12 mouse cellular contexts compared by ENCODE assay signal in genomic region chr6:84867114-84867513, GRCm38 (mm10).
A peak's percentile ranks its signal among the peaks of the same experiment; 100 is the strongest.
DNase-seq lines count a peak whose midpoint lies in the region; ATAC-seq and TF ChIP-seq lines count a peak whose summit lies in the region.
"Had no signal": no experiment of that assay in that cellular context is flagged by ENCODE, and none has a peak within 500 bp of the region (broad histone marks: within the 10 kb centered on the region; RNA-seq: fewer than 3 reads in every experiment).

No protein-coding gene starts in this region.

- peak; percentile 21 for DNase-seq in lung, postnatal 36 days
- DNase-seq in lung, adult 2 months: no peak
- peak; percentile 75 for DNase-seq in embryo, embryonic 10.5 days (ENCODE audit: low spot score)
- no peak for DNase-seq in liver
- DNase-seq in testis, postnatal 14 days (ENCODE audit: low spot score): no peak
- DNase-seq: cerebellum, adult 9-10 months; gastrocnemius, adult 2 months; thymus, postnatal 14 days had no signal

- H3K27ac ChIP-seq in hindbrain, embryonic 12.5 days: 0 out of 2 replicates have a peak overlapping the region, but pooled peaks have one; percentile 17
- H3K27ac ChIP-seq in neural tube, embryonic 15.5 days (replicated peaks): 0 out of 2 replicates have a peak overlapping the region, but pooled peaks have one; percentile 23
- H3K27ac ChIP-seq: gastrocnemius, adult 2 months; lung, embryonic 15.5 days had no signal

- H3K4me2 ChIP-seq in hindbrain, embryonic 12.5 days (replicated peaks): no peak overlapping the region
- no peak overlapping the region for H3K4me2 ChIP-seq in neural tube, embryonic 15.5 days
- H3K4me2 ChIP-seq: lung, embryonic 15.5 days had no signal

- TF ChIP-seq CTCF in lung, adult 2 months (IDR thresholded peaks at IDR 0.05; ENCODE audit: insufficient read depth, low read length): no peak

- peaks cover 2% of the 10 kb centered on the region for H3K4me1 ChIP-seq in lung, adult 2 months (ENCODE audit: control insufficient read depth, insufficient read depth, low read length)
- H3K4me1 ChIP-seq in hindbrain, embryonic 12.5 days: peaks cover 14% of the 10 kb centered on the region
- peaks cover 9% of the 10 kb centered on the region for H3K4me1 ChIP-seq in neural tube, embryonic 15.5 days

- no peak overlapping the region for H3K4me3 ChIP-seq in lung, adult 2 months (replicated peaks; ENCODE audit: extremely low read depth, low read depth, low read length)
- no peak overlapping the region for H3K4me3 ChIP-seq in hindbrain, embryonic 12.5 days
- H3K4me3 ChIP-seq in neural tube, embryonic 15.5 days (replicated peaks): no peak overlapping the region
- H3K4me3 ChIP-seq: gastrocnemius, adult 2 months; lung, embryonic 15.5 days had no signal

- no peak overlapping the region for H3K9ac ChIP-seq in hindbrain, embryonic 12.5 days
- H3K9ac ChIP-seq in neural tube, embryonic 15.5 days (replicated peaks): no peak overlapping the region
- H3K9ac ChIP-seq: lung, embryonic 15.5 days had no signal

- 41% methylated on average over 4 of the region's 4 CpGs for WGBS in lung, adult 2 months
- 14% methylated on average over 4 of the region's 4 CpGs for WGBS in hindbrain, embryonic 12.5 days
- WGBS in neural tube, embryonic 15.5 days: 10% methylated on average over 4 of the region's 4 CpGs

- H3K36me3 ChIP-seq in hindbrain, embryonic 12.5 days: no peaks in the 10 kb centered on the region
- H3K36me3 ChIP-seq in neural tube, embryonic 15.5 days: no peaks in the 10 kb centered on the region
- H3K36me3 ChIP-seq: lung, embryonic 15.5 days had no signal

- H3K27me3 ChIP-seq in hindbrain, embryonic 12.5 days: no peaks in the 10 kb centered on the region
- H3K27me3 ChIP-seq in neural tube, embryonic 15.5 days (replicated peaks): no peaks in the 10 kb centered on the region
- H3K27me3 ChIP-seq: lung, embryonic 15.5 days had no signal

- ATAC-seq in hindbrain, embryonic 12.5 days (ENCODE audit: low FRiP score): no peak
- ATAC-seq in neural tube, embryonic 15.5 days (ENCODE audit: low FRiP score): no peak
- ATAC-seq in erythroid progenitor cell, adult 5-6 weeks (replicated peaks; ENCODE audit: low FRiP score, poor library complexity, severe bottlenecking): no peak

- no peaks in the 10 kb centered on the region for H3K9me3 ChIP-seq in hindbrain, embryonic 12.5 days (replicated peaks)
- no peaks in the 10 kb centered on the region for H3K9me3 ChIP-seq in neural tube, embryonic 15.5 days (replicated peaks)
- H3K9me3 ChIP-seq: lung, embryonic 15.5 days had no signal

- no peak for TF ChIP-seq POLR2A in lung, adult 2 months (IDR thresholded peaks at IDR 0.05; ENCODE audit: borderline replicate concordance, extremely low read depth, low read depth, low read length)

Comparison
In these comparisons a context has a peak if more than half of its experiments do, and no peak if none do; other contexts are left out.
1. DNase-seq: peak in lung, postnatal 36 days (single experiment) and embryo, embryonic 10.5 days (single experiment); none in lung, adult 2 months (single experiment), liver (single experiment) and testis, postnatal 14 days (single experiment).